Mouse (Mus musculus) hindbrain, embryonic 10.5 days (tissue): Measurements from ENCODE around the gene Ap2m1. TPM values are rescaled to one million over a fixed set of nuclear protein-coding genes. Genes with fewer than 3 reads are reported as not detected.
"Not testable (repeated sequence)": the region's sequence is repeated elsewhere in the genome, so short reads cannot be mapped to it uniquely, and the experiment has no call there.

Experiments
- DNase-seq: peaks from one replicate; pipeline ENCODE4 v3.0.0-alpha.2; 2017; ENCODE audit warnings: low spot score
- H3K27ac ChIP-seq: fragments of 300-500 bp; sonication (generic); 2 replicates; pipeline ENCODE4 v1.5.1; 2016; ENCODE audit warnings: mild to moderate bottlenecking, moderate library complexity
- H3K27me3 ChIP-seq: fragments of 300-500 bp; sonication (generic); 2 replicates; pipeline ENCODE4 v1.6.1; 2016; ENCODE audit warnings: mild to moderate bottlenecking; ENCODE audit not compliant: poor library complexity, insufficient read depth, severe bottlenecking
- H3K36me3 ChIP-seq: fragments of 300-500 bp; sonication (generic); 2 replicates; pipeline ENCODE4 v1.6.1; 2016; ENCODE audit warnings: mild to moderate bottlenecking, moderate library complexity
- H3K4me1 ChIP-seq: fragments of 300-500 bp; sonication (generic); replicated peaks from 2 replicates; pipeline ENCODE4 v1.6.1; 2016; ENCODE audit warnings: mild to moderate bottlenecking
- H3K4me3 ChIP-seq: fragments of 300-500 bp; sonication (generic); 2 replicates; pipeline ENCODE4 v1.5.1; 2016; ENCODE audit warnings: mild to moderate bottlenecking, moderate library complexity
- H3K9me3 ChIP-seq: fragments of 300-500 bp; sonication (generic); 2 replicates; pipeline ENCODE4 v1.6.1; 2016; ENCODE audit warnings: mild to moderate bottlenecking, moderate library complexity
- WGBS: fragments of 180-500 bp; shearing (Covaris S2); methylation state at CpG from one replicate; pipeline ENCODE4 v1.1.7; 2016; 5-methylcytosine and 5-hydroxymethylcytosine counted together
- polyA plus RNA-seq: library from polyadenylated mRNA; unstranded; fragments of >200 nt; fragmentation: Nextera tagmentation; extraction: Ambion mirVana; gene quantifications from 2 replicates; pipeline ENCODE4 v1.2.1, GENCODE M21; 2016

Ap2m1 gene
- polyA plus RNA-seq = 705 and 825 TPM in 2 replicates

DNA sequence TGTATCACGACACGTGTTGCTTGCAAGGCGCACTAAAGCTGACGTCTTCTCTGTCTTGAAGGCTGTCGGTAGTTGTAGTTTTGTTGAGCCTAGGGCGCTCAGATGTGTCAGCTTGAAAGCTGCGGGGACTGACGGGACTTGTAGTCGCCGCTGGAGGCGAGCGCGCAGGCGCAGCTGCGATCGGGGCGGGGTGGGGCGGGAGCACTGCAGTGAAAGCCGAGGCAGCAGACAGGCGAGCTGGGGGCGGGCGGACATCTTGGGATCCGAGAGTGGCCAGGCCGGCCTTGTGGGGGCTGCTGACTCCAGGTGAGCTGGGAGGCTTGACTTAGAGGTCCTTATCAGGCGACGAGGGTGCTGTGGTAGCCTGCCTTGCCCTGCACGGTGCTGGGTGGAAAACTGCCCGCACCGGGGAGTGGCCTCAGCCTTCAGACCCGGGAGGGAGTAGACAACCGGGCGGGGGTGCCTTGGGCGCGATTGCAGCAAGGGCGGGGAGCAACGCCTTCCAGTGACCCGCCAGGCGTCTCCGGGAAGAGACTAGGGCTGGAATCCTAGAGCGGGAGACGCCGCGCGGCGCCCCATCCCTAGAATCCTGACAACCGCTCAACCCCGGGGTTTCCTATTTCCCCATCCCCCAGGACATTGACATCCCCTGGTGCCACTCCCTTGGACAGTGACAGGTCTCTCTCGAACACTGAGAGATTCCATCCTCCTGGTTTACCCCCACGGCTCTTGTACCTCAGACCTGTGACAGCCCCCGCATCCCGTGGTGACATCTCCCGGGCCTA, at the start of gene Ap2m1:
Gene Ap2m1 (plus strand): TSS at position 183 of the 785 bp plus-strand sequence.
- WGBS = under 1% methylated on average over 52 of the region's 52 CpGs

DNA sequence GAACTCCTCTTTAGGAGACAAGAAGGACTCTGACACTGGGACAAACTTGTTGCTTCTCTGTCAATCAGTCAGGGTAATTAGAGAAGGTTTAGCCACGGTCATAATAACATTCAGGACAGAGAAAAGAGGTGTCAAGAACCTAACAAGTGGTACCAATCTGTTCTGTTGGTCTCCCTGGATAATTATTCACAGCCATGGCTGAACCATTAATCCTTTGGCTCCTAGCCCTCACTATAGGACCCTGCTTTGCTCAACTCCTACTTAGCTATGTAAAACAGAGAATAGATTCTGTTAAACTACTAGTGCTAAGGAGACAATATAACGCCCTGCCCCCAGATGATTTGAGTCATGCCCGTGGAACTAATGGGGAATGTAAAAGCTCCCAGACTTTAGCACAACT, 49.2 kb upstream of the Ap2m1 start:
- Histone ChIP-seq H3K9me3 (no peaks in the 10 kb centered on the region), H3K36me3 (no peaks in the 10 kb centered on the region), H3K27me3 (no peaks in the 10 kb centered on the region), H3K4me3 (no peak overlapping the region), H3K27ac (no peak overlapping the region), H3K4me1 (no peaks in the 10 kb centered on the region)
- WGBS = 69% methylated on average over 3 of the region's 3 CpGs
- no peak for DNase-seq

More for the DNA sequence above, at the start of gene Ap2m1:
- no peaks in the 10 kb centered on the region for H3K9me3 ChIP-seq
- H3K27ac ChIP-seq = peak within 1 kb of the TSS; percentile 97
- H3K4me3 ChIP-seq = peak within 1 kb of the TSS; percentile 79
- no peaks in the 10 kb centered on the region for H3K27me3 ChIP-seq
- peaks cover 31% of the 10 kb centered on the region for H3K4me1 ChIP-seq
- DNase-seq = peak; percentile 97
- peaks cover 68% of the 10 kb centered on the region for H3K36me3 ChIP-seq

DNA sequence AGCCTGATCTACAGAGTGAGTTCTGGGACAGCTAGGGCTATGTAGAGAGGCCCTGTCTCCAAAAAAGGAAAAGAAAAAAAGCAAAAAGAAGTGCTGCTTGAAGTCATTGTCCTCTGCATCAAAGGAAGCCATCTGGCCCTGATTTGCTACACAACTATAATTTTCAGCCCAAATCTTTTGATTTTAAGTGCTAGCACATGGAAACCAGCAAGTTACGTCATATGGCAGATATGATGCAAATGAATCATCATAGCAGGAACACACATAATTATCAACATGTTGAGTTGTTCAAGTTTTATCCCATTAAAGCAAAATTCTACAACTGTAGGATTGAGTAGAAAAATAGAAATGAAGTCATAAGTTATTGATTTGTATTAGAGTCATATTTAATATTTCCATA, 47.1 kb upstream of the Ap2m1 start:
- 94% methylated on average over 1 of the region's 1 CpGs for WGBS
- no peaks in the 10 kb centered on the region for H3K27me3 ChIP-seq
- H3K9me3 ChIP-seq = no peaks in the 10 kb centered on the region
- no peaks in the 10 kb centered on the region for H3K4me1 ChIP-seq
- H3K27ac ChIP-seq = no peak overlapping the region
- no peaks in the 10 kb centered on the region for H3K36me3 ChIP-seq
- no peak overlapping the region for H3K4me3 ChIP-seq
- DNase-seq = no peak

DNA sequence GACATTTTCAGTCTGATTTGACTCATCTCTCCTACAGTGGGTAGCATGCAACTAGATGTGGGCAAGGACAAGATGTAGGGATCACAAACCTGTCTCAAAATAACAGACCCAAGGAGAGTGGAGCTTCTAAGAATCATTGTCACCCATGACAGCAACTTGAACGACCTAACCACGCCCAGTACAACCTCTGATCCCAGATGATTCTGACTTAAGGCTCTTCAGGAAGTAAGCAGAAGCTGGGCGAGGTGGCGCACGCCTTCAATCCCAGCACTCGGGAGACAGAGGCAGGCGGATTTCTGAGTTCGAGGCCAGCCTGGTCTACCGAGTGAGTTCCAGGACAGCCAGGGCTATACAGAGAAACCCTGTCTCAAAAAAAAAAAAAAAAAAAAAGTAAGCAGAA, 46.5 kb upstream of the Ap2m1 start:
- H3K27me3 ChIP-seq, H3K36me3 ChIP-seq, H3K4me3 ChIP-seq, H3K4me1 ChIP-seq, H3K9me3 ChIP-seq, H3K27ac ChIP-seq, DNase-seq: not testable (repeated sequence)
- 88% methylated on average over 9 of the region's 9 CpGs for WGBS

DNA sequence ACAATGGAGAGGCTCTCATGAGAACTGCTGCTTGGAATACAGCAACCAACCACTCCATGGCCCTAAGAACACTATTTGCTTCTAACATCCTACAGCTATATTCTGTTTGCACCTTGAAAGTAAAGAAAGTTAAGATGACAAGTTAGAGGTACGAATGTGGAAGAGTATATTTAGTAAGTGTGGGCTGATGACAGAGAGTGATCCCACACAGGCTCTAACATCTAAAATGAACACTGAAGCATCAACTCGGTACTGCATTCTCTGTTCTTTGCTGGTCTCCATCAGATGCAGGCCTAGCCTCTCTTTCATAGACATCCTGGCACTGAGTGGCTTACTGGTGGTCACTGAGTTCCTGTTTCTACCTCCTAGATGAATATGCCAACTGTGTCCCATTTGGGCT, 46.0 kb upstream of the Ap2m1 start:
- Histone ChIP-seq H3K4me1 (no peaks in the 10 kb centered on the region), H3K4me3 (no peak overlapping the region), H3K36me3 (no peaks in the 10 kb centered on the region), H3K27me3 (no peaks in the 10 kb centered on the region), H3K27ac (no peak overlapping the region), H3K9me3 (no peaks in the 10 kb centered on the region)
- no peak for DNase-seq
- WGBS = 85% methylated on average over 2 of the region's 2 CpGs

DNA sequence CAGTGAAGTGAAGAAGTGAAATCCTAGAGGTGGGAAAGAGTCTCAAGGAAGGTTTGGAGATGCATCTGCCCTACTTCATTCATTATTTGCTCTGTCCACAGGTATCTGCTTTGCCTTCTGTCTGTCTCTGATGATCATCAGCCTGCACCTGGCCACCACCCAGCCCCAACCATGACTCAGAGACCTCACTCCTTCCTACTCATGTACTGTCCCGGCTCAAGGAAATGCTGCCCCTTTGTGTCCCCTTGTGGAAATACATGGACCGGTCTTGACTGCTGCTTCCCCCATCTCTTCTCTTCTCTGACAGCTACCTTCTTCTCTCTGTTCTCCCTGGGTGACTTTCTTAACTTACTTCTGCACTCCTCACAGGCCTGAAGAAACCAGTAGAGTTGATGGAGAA, 44.7 kb upstream of the Ap2m1 start:
- Histone ChIP-seq H3K9me3 (no peaks in the 10 kb centered on the region), H3K36me3 (no peaks in the 10 kb centered on the region), H3K4me1 (no peaks in the 10 kb centered on the region), H3K27me3 (no peaks in the 10 kb centered on the region), H3K27ac (no peak overlapping the region), H3K4me3 (no peak overlapping the region)
- 48% methylated on average over 2 of the region's 2 CpGs for WGBS
- DNase-seq = no peak

DNA sequence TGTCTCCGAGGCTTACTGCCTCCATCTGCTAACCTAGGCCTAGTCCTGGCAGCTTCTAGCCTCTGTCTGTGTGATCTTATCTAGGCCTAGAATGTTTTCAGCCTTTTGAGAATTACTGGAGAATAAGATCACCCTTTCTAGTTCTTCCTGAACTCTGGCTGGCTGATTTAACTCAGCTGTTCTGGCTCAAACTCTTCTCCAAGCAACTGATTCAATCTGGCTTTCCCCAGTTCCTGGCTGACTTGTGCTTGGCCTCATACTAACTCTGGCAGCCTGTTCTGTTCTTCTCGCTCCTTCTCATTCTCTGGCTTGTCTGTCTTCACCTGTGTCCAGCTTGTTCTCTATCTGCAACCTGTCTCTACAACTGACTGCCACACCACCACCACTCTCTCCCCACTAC, 44.0 kb upstream of the Ap2m1 start:
- no peak overlapping the region for H3K27ac ChIP-seq
- WGBS = 80% methylated on average over 2 of the region's 2 CpGs
- H3K9me3 ChIP-seq = no peaks in the 10 kb centered on the region
- H3K36me3 ChIP-seq = no peaks in the 10 kb centered on the region
- no peaks in the 10 kb centered on the region; the same call in 1 of the 2 replicates for H3K27me3 ChIP-seq
- no peak for DNase-seq
- H3K4me1 ChIP-seq = no peaks in the 10 kb centered on the region
- no peak overlapping the region for H3K4me3 ChIP-seq

DNA sequence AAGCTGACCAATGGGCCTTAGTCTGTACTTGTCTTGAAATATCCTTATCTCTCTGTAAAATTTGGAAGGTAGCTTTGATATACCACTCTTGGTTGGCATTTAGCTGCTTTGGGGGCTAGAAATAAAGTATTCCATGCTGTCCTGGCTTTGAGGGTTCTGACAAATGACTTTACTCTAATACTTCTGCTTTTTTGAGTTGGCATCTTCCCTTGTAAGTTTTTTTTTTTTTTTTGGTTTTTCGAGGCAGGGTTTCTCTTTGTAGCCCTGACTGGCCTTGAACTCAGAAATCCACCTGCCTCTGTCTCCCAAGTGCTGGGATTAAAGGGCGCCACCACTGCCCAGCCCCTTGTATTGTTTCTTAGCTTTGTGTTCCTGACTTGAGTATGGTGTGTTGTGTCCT, 41.8 kb upstream of the Ap2m1 start:
- no peak for DNase-seq
- H3K27me3 ChIP-seq = peaks cover 12% of the 10 kb centered on the region
- WGBS = 81% methylated on average over 2 of the region's 2 CpGs
- no peak overlapping the region for H3K4me3 ChIP-seq
- H3K27ac ChIP-seq = no peak overlapping the region
- H3K4me1 ChIP-seq = peaks cover 11% of the 10 kb centered on the region
- H3K36me3 ChIP-seq = no peaks in the 10 kb centered on the region
- H3K9me3 ChIP-seq = no peaks in the 10 kb centered on the region

DNA sequence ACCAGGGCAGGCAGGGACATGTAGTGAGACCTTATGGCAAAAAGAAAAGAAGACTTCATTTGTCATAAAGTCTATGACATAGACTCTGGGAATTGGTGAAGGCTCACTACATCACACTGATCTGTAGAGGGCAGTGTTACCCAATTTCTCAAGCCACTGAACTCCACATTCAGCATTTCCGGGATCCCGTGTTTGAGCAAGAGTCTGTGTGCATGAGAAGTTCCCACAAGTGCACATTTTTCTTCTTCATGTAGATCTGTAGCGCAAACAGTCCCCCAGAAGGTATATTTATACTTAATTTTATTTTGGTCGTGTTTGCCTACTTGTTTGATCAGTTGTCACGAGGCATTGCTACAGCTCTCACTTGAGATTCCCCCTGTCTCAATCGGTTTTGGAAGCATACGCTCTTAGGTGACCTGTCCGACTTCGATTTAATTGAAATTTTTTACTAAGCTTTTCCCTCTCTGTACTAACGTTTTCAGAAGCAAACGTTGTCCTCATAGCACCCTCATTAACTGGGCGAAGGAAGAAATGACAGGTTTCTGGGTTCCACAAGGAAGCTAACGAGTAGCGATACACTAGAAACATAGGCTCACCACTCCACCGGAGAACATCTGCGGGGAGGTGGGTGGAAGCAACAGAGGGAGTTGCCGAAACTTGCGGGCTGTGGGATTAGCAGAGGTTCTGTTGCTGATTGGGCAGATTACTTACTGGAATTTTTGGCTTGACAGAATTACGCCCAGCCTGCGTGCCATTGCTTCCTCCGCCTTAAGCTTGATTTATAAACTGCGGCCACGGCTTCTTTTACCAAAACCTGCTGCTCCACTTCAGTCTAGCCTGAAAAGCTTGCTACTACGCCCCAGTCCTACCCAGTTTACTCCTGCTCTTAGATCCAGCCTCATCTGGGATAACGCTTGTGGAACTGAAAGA, 38.3 kb upstream of the Ap2m1 start:
- 26% methylated on average over 25 of the region's 25 CpGs for WGBS
- no peaks in the 10 kb centered on the region for H3K9me3 ChIP-seq
- peaks cover 22% of the 10 kb centered on the region for H3K4me1 ChIP-seq
- peaks cover 21% of the 10 kb centered on the region for H3K36me3 ChIP-seq
- peak; percentile 34 for DNase-seq
- H3K4me3 ChIP-seq = peak overlapping the region; percentile 49
- peaks cover 12% of the 10 kb centered on the region for H3K27me3 ChIP-seq
- no peak overlapping the region for H3K27ac ChIP-seq

DNA sequence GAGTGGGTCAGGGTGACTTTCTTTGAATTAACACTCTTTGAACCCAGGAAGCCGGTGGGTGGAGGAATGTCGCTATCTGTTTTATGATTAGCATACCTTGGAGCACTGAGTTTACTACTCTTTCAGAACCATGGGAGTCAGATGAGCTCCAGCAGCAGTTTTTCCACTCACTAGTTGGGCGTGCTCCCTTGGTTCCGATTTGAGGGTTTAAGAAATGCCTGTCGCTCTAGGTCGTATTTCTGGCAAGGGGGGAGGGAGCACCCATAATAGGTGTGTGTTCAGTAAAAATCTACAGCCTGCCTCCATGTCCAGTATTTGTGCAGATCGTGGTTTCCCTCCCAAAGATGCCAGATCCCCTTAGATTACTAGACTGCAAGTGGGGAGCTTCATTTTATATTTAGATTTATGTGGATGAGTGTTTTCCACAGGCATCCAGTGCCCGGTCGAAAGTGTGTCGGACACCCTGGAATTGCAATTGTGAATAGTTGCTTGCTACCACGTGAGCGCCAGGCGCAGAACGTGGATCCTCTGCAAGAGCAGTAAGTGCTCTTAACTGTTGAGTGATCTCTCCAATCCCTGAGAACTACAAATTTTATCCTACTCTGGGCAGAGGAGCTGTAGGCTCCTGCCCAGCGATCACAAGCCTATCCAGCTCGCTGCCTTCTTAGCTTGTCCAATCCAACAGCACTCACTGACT, 37.1 kb upstream of the Ap2m1 start:
- DNase-seq = no peak
- peaks cover 33% of the 10 kb centered on the region for H3K36me3 ChIP-seq
- peaks cover 22% of the 10 kb centered on the region for H3K4me1 ChIP-seq
- peaks cover 12% of the 10 kb centered on the region for H3K27me3 ChIP-seq
- no peaks in the 10 kb centered on the region for H3K9me3 ChIP-seq
- 12% methylated on average over 16 of the region's 16 CpGs for WGBS
- H3K4me3 ChIP-seq = peak overlapping the region; percentile 90
- H3K27ac ChIP-seq = peak overlapping the region; percentile 95

DNA sequence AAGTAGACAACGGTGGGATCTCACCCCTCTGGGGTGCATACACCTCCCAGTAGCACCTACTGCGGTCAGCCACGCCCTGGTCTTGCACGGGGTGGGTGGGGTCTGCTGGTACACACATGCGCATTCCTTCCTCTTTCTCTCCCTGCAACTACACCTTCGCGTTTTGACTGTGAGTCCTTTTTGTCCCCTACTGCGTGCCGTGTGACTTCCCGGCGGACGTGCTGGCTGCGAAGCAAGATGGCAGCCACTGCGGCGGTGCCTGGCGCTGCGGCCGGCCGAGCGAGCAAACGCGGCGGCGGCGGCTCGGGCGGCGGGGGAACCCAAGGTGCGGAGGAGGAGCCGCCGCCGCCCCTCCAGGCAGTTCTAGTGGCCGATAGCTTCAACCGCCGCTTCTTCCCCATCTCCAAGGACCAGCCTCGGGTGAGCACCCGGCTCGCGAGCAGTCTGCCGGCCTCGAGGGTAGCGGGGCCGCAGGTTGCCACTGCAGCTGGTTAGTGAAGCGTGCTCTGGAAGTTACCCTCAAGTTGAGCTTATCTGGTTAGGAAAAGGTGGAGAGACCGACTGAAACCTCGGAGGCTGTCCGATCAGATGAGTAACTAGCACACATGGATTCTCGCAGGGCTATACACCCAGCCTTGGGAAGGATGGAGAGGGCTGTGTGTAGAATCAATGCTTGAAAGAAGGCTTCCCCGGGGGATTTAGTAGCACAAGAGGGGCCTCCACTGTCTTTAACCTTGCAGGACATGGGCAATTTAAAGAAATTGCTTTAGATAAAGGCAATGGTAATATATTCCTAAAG, 36.4 kb upstream of the Ap2m1 start, which contains the start of gene Eif2b5:
Gene Eif2b5 (plus strand): TSS at position 141 of the 799 bp plus-strand sequence.
- Histone ChIP-seq H3K4me1 (peaks cover 22% of the 10 kb centered on the region), H3K4me3 (peak within 1 kb of the TSS; percentile 90), H3K27me3 (peaks cover 12% of the 10 kb centered on the region), H3K36me3 (peaks cover 40% of the 10 kb centered on the region), H3K27ac (peak within 1 kb of the TSS; percentile 95), H3K9me3 (no peaks in the 10 kb centered on the region)
- DNase-seq = peak; percentile 90
- WGBS = under 1% methylated on average over 49 of the region's 49 CpGs

DNA sequence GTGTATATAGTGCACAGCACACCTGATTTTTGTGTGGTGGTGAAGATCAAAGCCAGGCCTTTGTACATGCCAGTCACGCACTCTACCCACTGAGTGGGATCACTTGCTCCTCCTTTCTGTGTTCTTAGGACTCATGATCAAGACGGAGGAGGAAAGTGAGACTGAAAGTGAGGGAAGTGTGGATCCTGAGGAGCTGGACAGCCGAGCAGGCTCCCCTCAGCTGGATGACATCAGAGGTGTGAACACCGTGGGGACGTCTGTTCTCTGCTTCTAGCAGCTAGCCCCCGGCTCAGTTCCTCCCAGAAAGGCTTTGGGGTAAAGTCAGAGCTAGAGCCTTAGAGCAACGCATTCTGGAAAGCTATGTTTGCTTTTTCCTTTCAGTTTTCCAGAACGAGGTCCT, 29.3 kb upstream of the Ap2m1 start:
- H3K4me3 ChIP-seq = no peak overlapping the region
- no peaks in the 10 kb centered on the region for H3K9me3 ChIP-seq
- H3K4me1 ChIP-seq = no peaks in the 10 kb centered on the region
- peaks cover 100% of the 10 kb centered on the region for H3K36me3 ChIP-seq
- no peak overlapping the region for H3K27ac ChIP-seq
- H3K27me3 ChIP-seq = no peaks in the 10 kb centered on the region
- WGBS = 93% methylated on average over 8 of the region's 8 CpGs
- DNase-seq = no peak
